ENCODE assay signal across 18 mouse cellular contexts in genomic region chr2:75538114-75538513, GRCm38 (mm10).
A peak's percentile ranks its signal among the peaks of the same experiment; 100 is the strongest.
DNase-seq lines count a peak whose midpoint lies in the region.
"Had no signal": no experiment of that assay in that cellular context is flagged by ENCODE, and none has a peak within 500 bp of the region (broad histone marks: within the 10 kb centered on the region; RNA-seq: fewer than 3 reads in every experiment).

No protein-coding gene starts in this region.

- peak; percentile 36 for DNase-seq in kidney, adult 11 months
- no peak for DNase-seq in kidney, postnatal 10 days
- DNase-seq in ZHBTc4 (ENCODE audit: low read depth, low spot score): peak; percentile 67
- DNase-seq in kidney, adult 9 months: peak; percentile 17
- peak; percentile 11 to 23 for DNase-seq in kidney, postnatal 4 days
- no peak for DNase-seq in urinary bladder, adult 18-20 months (ENCODE audit: low spot score in 2 of 2)
- DNase-seq in gastrocnemius, postnatal 10 days: no peak
- DNase-seq in testis, postnatal 14 days (ENCODE audit: low spot score): no peak
- DNase-seq: adrenal gland, postnatal 14 days; cerebellum, adult 18-20 months; cerebellum, postnatal 36 days; heart, adult 2 months; heart, postnatal 4 days; liver, embryonic 13.5 days; lung, embryonic 14.5 days; lung, postnatal 4 days; right cerebral cortex, adult 18-20 months; thymus, postnatal 25 days had no signal

Comparison
In these comparisons a context has a peak if more than half of its experiments do, and no peak if none do; other contexts are left out.
1. DNase-seq: peak in kidney, adult 11 months (single experiment), ZHBTc4 (single experiment), kidney, adult 9 months (single experiment) and kidney, postnatal 4 days (2 of 2); none in kidney, postnatal 10 days (single experiment), urinary bladder, adult 18-20 months (0 of 2), gastrocnemius, postnatal 10 days (single experiment) and testis, postnatal 14 days (single experiment).